ENCODE assay signal across 9 mouse cellular contexts in genomic region chr17:71164991-71165390, GRCm38 (mm10). TPM values are rescaled to one million over a fixed set of nuclear protein-coding genes. Genes with fewer than 3 reads are reported as not detected.
DNase-seq lines count a peak whose midpoint lies in the region; ATAC-seq lines count a peak whose summit lies in the region.
"Had no signal": no experiment of that assay in that cellular context is flagged by ENCODE, and none has a peak within 500 bp of the region (broad histone marks: within the 10 kb centered on the region; RNA-seq: fewer than 3 reads in every experiment).

No protein-coding gene starts in this region.

- H3K9ac ChIP-seq in embryonic facial prominence, embryonic 14.5 days (ENCODE audit: low read depth, low read length) = no peak overlapping the region
- H3K9ac ChIP-seq in neural tube, embryonic 15.5 days (replicated peaks) = no peak overlapping the region
- H3K9ac ChIP-seq: neural tube, embryonic 12.5 days had no signal

- WGBS in embryonic facial prominence, embryonic 14.5 days = 65% methylated on average over 6 of the region's 6 CpGs
- 83% methylated on average over 6 of the region's 6 CpGs for whole genome bisulfite sequencing in embryonic facial prominence, embryonic 10.5 days
- WGBS in neural tube, embryonic 15.5 days = 85% methylated on average over 6 of the region's 6 CpGs

- no peak overlapping the region for H3K4me3 ChIP-seq in embryonic facial prominence, embryonic 14.5 days (ENCODE audit: low read depth, low read length)
- no peak overlapping the region for H3K4me3 ChIP-seq in embryonic facial prominence, embryonic 10.5 days
- H3K4me3 ChIP-seq in neural tube, embryonic 15.5 days (replicated peaks) = no peak overlapping the region
- H3K4me3 ChIP-seq: neural tube, embryonic 12.5 days had no signal

- no peaks in the 10 kb centered on the region for H3K36me3 ChIP-seq in embryonic facial prominence, embryonic 14.5 days (ENCODE audit: control insufficient read depth, insufficient read depth, low read length)
- no peaks in the 10 kb centered on the region for H3K36me3 ChIP-seq in embryonic facial prominence, embryonic 10.5 days (replicated peaks)
- no peaks in the 10 kb centered on the region for H3K36me3 ChIP-seq in neural tube, embryonic 15.5 days
- H3K36me3 ChIP-seq: neural tube, embryonic 12.5 days had no signal

- H3K4me1 ChIP-seq in embryonic facial prominence, embryonic 14.5 days (ENCODE audit: control insufficient read depth, insufficient read depth, low read length) = peaks cover 8% of the 10 kb centered on the region
- peaks cover 7% of the 10 kb centered on the region for H3K4me1 ChIP-seq in embryonic facial prominence, embryonic 10.5 days
- 0 out of 2 replicates have a peak, but pooled peaks cover under 1% of the 10 kb centered on the region for H3K4me1 ChIP-seq in neural tube, embryonic 15.5 days
- H3K4me1 ChIP-seq: neural tube, embryonic 12.5 days had no signal

- peak; percentile 39 for DNase-seq in embryonic facial prominence, embryonic 14.5 days (ENCODE audit: low spot score)
- DNase-seq in embryonic facial prominence, embryonic 10.5 days (ENCODE audit: low spot score) = no peak
- peak; percentile 10 for DNase-seq in neural tube, embryonic 10.5 days (ENCODE audit: extremely low spot score, low spot score)
- DNase-seq in layer of hippocampus, adult 9-10 months (ENCODE audit: low spot score) = peak; percentile 74
- peak; percentile 29 to 48 for DNase-seq in right cerebral cortex, postnatal 36 days (ENCODE audit: low spot score in 2 of 2)
- DNase-seq in thymus, postnatal 0 days (ENCODE audit: low spot score) = no peak
- no peak for DNase-seq in testis, postnatal 10 days (ENCODE audit: low spot score)

- ATAC-seq in embryonic facial prominence, embryonic 14.5 days (ENCODE audit: low read depth) = no peak
- no peak for ATAC-seq in neural tube, embryonic 15.5 days (ENCODE audit: low FRiP score)

- no peaks in the 10 kb centered on the region for H3K9me3 ChIP-seq in embryonic facial prominence, embryonic 14.5 days (ENCODE audit: control insufficient read depth, low read length)
- no peaks in the 10 kb centered on the region for H3K9me3 ChIP-seq in embryonic facial prominence, embryonic 10.5 days
- no peaks in the 10 kb centered on the region for H3K9me3 ChIP-seq in neural tube, embryonic 15.5 days (replicated peaks)
- H3K9me3 ChIP-seq: neural tube, embryonic 12.5 days had no signal

- H3K27ac ChIP-seq in embryonic facial prominence, embryonic 14.5 days (replicated peaks; ENCODE audit: low read depth, low read length) = no peak overlapping the region
- no peak overlapping the region for H3K27ac ChIP-seq in embryonic facial prominence, embryonic 10.5 days (replicated peaks)
- H3K27ac ChIP-seq in neural tube, embryonic 15.5 days (replicated peaks) = no peak overlapping the region
- H3K27ac ChIP-seq: neural tube, embryonic 12.5 days had no signal

- H3K4me2 ChIP-seq in embryonic facial prominence, embryonic 14.5 days (ENCODE audit: low read depth, low read length) = no peak overlapping the region
- no peak overlapping the region for H3K4me2 ChIP-seq in neural tube, embryonic 15.5 days
- H3K4me2 ChIP-seq: neural tube, embryonic 12.5 days had no signal

- H3K27me3 ChIP-seq in embryonic facial prominence, embryonic 14.5 days (replicated peaks; ENCODE audit: control insufficient read depth, insufficient read depth, low read length) = no peaks in the 10 kb centered on the region
- H3K27me3 ChIP-seq in embryonic facial prominence, embryonic 10.5 days (replicated peaks; ENCODE audit: low read depth, poor library complexity, severe bottlenecking) = no peaks in the 10 kb centered on the region
- H3K27me3 ChIP-seq in neural tube, embryonic 15.5 days (replicated peaks) = no peaks in the 10 kb centered on the region
- H3K27me3 ChIP-seq: neural tube, embryonic 12.5 days had no signal

RNA-seq across cellular contexts. Expression of gene Lpin2, which starts 17.4 kb away (rescaled TPM):
- polyA plus RNA-seq in embryonic facial prominence, embryonic 14.5 days (2014; fragmentation: Nextera tagmentation; extraction: Ambion mirVana) = 32.1 and 35.7 TPM in 2 replicates
- polyA plus RNA-seq in embryonic facial prominence, embryonic 10.5 days (2016; fragmentation: Nextera tagmentation; extraction: Ambion mirVana) = 42.1 and 45.2 TPM in 2 replicates
- polyA plus RNA-seq in neural tube, embryonic 15.5 days (2015; fragmentation: Nextera tagmentation; extraction: Ambion mirVana) = 42.3 and 42.6 TPM in 2 replicates
- 18.2 and 19.8 TPM in 2 replicates for polyA plus RNA-seq in thymus, postnatal 0 days (2015; fragmentation: Nextera tagmentation; extraction: Ambion mirVana)

Comparison
In these comparisons a context has a peak if more than half of its experiments do, and no peak if none do; other contexts are left out.
1. DNase-seq: peak in embryonic facial prominence, embryonic 14.5 days (single experiment), neural tube, embryonic 10.5 days (single experiment), layer of hippocampus, adult 9-10 months (single experiment) and right cerebral cortex, postnatal 36 days (2 of 2); none in embryonic facial prominence, embryonic 10.5 days (single experiment), thymus, postnatal 0 days (single experiment) and testis, postnatal 10 days (single experiment).